Mouse (Mus musculus) layer of hippocampus, postnatal 14 days (tissue): ENCODE measurements around the gene Bbs2. TPM values are rescaled to one million over a fixed set of nuclear protein-coding genes. Genes with fewer than 3 reads are reported as not detected.
A peak's percentile ranks its signal among the peaks of the same experiment; 100 is the strongest.

Experiments used
- DNase-seq, 2 experiments: peaks; one replicate each; pipeline ENCODE4 v3.0.0; 2021 to 2022; ENCODE audit warnings: low spot score in 2 of 2, mixed read lengths in 1 of 2
- total RNA-seq, 2 experiments: library from RNA; stranded (reverse); gene quantifications; 2 replicates each; pipeline ENCODE4 v1.2.3; 2021

Gene Bbs2
- total RNA-seq, 2 experiments from 2014 or later, result 17.7 to 19.6 TPM

- peak in 1 of 2 experiments; percentile 63 for DNase-seq
Observed at GRCm38 (mm10) chr8:94104146-94104545, 5.4 kb upstream of the Bbs2 start.

GRCm38 (mm10) chr8:94098996-94099395 is 268 bp upstream of the Bbs2 start:
- DNase-seq, result no peak

GRCm38 (mm10) chr8:94094281-94094680 is 4.4 kb downstream of the Bbs2 start:
- DNase-seq, result no peak

GRCm38 (mm10) chr8:94092848-94093247 is 5.9 kb downstream of the Bbs2 start:
- no peak for DNase-seq

GRCm38 (mm10) chr8:94089715-94090114 is 9.0 kb downstream of the Bbs2 start:
- no peak for DNase-seq

- DNase-seq, result no peak
Observed at GRCm38 (mm10) chr8:94087964-94088363, 10.8 kb downstream of the Bbs2 start.

GRCm38 (mm10) chr8:94076461-94077192 is 22.1 kb downstream of the Bbs2 start:
- DNase-seq, result no peak

- no peak for DNase-seq
Observed at GRCm38 (mm10) chr8:94068793-94069192, 29.9 kb downstream of the Bbs2 start.

- peak; percentile 51 to 74 for DNase-seq
Observed at GRCm38 (mm10) chr8:94066121-94066863, 32.4 kb downstream of the Bbs2 start.

- DNase-seq, result peak; percentile 59 to 75
Observed at GRCm38 (mm10) chr8:94057157-94057854, 41.4 kb downstream of the Bbs2 start.

GRCm38 (mm10) chr8:94052696-94053095 is 46.0 kb downstream of the Bbs2 start:
- DNase-seq, result no peak

- peak in 1 of 2 experiments; percentile 71 for DNase-seq
Observed at GRCm38 (mm10) chr8:94047845-94048244, 50.9 kb downstream of the Bbs2 start.

GRCm38 (mm10) chr8:94037806-94038205 is 60.9 kb downstream of the Bbs2 start:
- no peak for DNase-seq

GRCm38 (mm10) chr8:94036944-94037524 is 61.7 kb downstream of the Bbs2 start, which contains the start of the genes Nudt21 and Ogfod1:
Nudt21 (minus strand) TSS chr8:94037031.
Ogfod1 (plus strand) TSS chr8:94037198.
- peak; percentile 93 to 99 for DNase-seq

GRCm38 (mm10) chr8:94036541-94036940 is 62.2 kb downstream of the Bbs2 start:
- peak; percentile 67 to 74 for DNase-seq

GRCm38 (mm10) chr8:94035200-94035599 is 63.5 kb downstream of the Bbs2 start:
- DNase-seq, result no peak

GRCm38 (mm10) chr8:94033601-94034000 is 65.1 kb downstream of the Bbs2 start:
- no peak for DNase-seq

GRCm38 (mm10) chr8:94029701-94030100 is 69.0 kb downstream of the Bbs2 start:
- no peak for DNase-seq

GRCm38 (mm10) chr8:94023916-94024315 is 74.8 kb downstream of the Bbs2 start:
- DNase-seq, result no peak
